In genomic region chr1:190334053-190334452, GRCm38 (mm10) we compare ENCODE assay signal across 17 mouse cellular contexts.
DNase-seq lines count a peak whose midpoint lies in the region; ATAC-seq lines count a peak whose summit lies in the region.
"Had no signal": no experiment of that assay in that cellular context is flagged by ENCODE, and none has a peak within 500 bp of the region (broad histone marks: within the 10 kb centered on the region; RNA-seq: fewer than 3 reads in every experiment).

No protein-coding gene starts in this region.

- H3K4me2 ChIP-seq in hindbrain, embryonic 11.5 days (replicated peaks; ENCODE audit: low read depth, low read length), result no peak overlapping the region
- H3K4me2 ChIP-seq in forebrain, embryonic 16.5 days (ENCODE audit: low read length), result no peak overlapping the region
- H3K4me2 ChIP-seq: limb, embryonic 12.5 days; lung, embryonic 15.5 days had no signal

- H3K4me3 ChIP-seq in hindbrain, embryonic 11.5 days (ENCODE audit: low read depth, low read length), result no peak overlapping the region
- no peak overlapping the region for H3K4me3 ChIP-seq in hindbrain, embryonic 10.5 days
- no peak overlapping the region for H3K4me3 ChIP-seq in forebrain, embryonic 16.5 days (replicated peaks; ENCODE audit: low read length)
- H3K4me3 ChIP-seq: heart, adult 2 months; limb, embryonic 12.5 days; lung, embryonic 15.5 days had no signal

- H3K4me1 ChIP-seq in hindbrain, embryonic 11.5 days (replicated peaks; ENCODE audit: control insufficient read depth, insufficient read depth, low read length), result no peaks in the 10 kb centered on the region
- H3K4me1 ChIP-seq in hindbrain, embryonic 10.5 days (replicated peaks), result peaks cover 6% of the 10 kb centered on the region
- peaks cover 15% of the 10 kb centered on the region for H3K4me1 ChIP-seq in forebrain, embryonic 16.5 days (replicated peaks; ENCODE audit: control insufficient read depth, insufficient read depth, low read length)
- H3K4me1 ChIP-seq: limb, embryonic 12.5 days; lung, embryonic 15.5 days had no signal

- DNase-seq in hindbrain, embryonic 11.5 days (ENCODE audit: low spot score), result peak; percentile 30
- no peak for DNase-seq in hindbrain, embryonic 10.5 days (ENCODE audit: low spot score)
- DNase-seq in layer of hippocampus, adult 9-11 months, result peak; percentile 41
- peak; percentile 90 for DNase-seq in retina, embryonic 14.5 days (ENCODE audit: low spot score)
- no peak for DNase-seq in gastrocnemius, postnatal 10 days
- no peak for DNase-seq in liver
- DNase-seq in left cerebral cortex, adult 11 months (ENCODE audit: low spot score), result no peak
- DNase-seq: adrenal gland, adult 2 months; cerebellum, adult 11 months; heart, adult 2 months; heart, postnatal 36 days; spleen, adult 18-20 months had no signal

- no peak; the same call in 1 of the 2 replicates for ATAC-seq in hindbrain, embryonic 11.5 days (ENCODE audit: low FRiP score)
- peak; percentile 81 for ATAC-seq in forebrain, embryonic 16.5 days
- ATAC-seq: CD4-positive, CD25-positive, alpha-beta regulatory T cell, adult 4 months had no signal

- 53% methylated on average over 8 of the region's 8 CpGs for WGBS in hindbrain, embryonic 11.5 days
- WGBS in hindbrain, embryonic 10.5 days, result 71% methylated on average over 8 of the region's 8 CpGs
- 9% methylated on average over 8 of the region's 8 CpGs for WGBS in forebrain, embryonic 16.5 days

- H3K27me3 ChIP-seq in hindbrain, embryonic 11.5 days (ENCODE audit: control insufficient read depth, insufficient read depth, low read length), result no peaks in the 10 kb centered on the region
- H3K27me3 ChIP-seq in hindbrain, embryonic 10.5 days (ENCODE audit: insufficient read depth, poor library complexity, severe bottlenecking), result peaks cover 19% of the 10 kb centered on the region
- H3K27me3 ChIP-seq in forebrain, embryonic 16.5 days (replicated peaks; ENCODE audit: control insufficient read depth, insufficient read depth, low read length), result peaks cover 33% of the 10 kb centered on the region
- H3K27me3 ChIP-seq: lung, embryonic 15.5 days had no signal

- H3K27ac ChIP-seq in hindbrain, embryonic 11.5 days (ENCODE audit: low read depth, low read length), result no peak overlapping the region
- no peak overlapping the region for H3K27ac ChIP-seq in hindbrain, embryonic 10.5 days
- H3K27ac ChIP-seq in forebrain, embryonic 16.5 days (ENCODE audit: low read length), result no peak overlapping the region
- H3K27ac ChIP-seq: heart, adult 2 months; kidney, postnatal 0 days; limb, embryonic 12.5 days; lung, embryonic 15.5 days had no signal

- no peak overlapping the region for H3K9ac ChIP-seq in hindbrain, embryonic 11.5 days (ENCODE audit: low read depth, low read length)
- no peak overlapping the region for H3K9ac ChIP-seq in forebrain, embryonic 16.5 days (replicated peaks; ENCODE audit: low read depth, low read length)
- H3K9ac ChIP-seq: limb, embryonic 12.5 days; lung, embryonic 15.5 days had no signal

- H3K36me3 ChIP-seq in hindbrain, embryonic 11.5 days (ENCODE audit: control insufficient read depth, insufficient read depth, low read length), result no peaks in the 10 kb centered on the region
- no peaks in the 10 kb centered on the region for H3K36me3 ChIP-seq in hindbrain, embryonic 10.5 days
- H3K36me3 ChIP-seq in forebrain, embryonic 16.5 days (ENCODE audit: control insufficient read depth, insufficient read depth), result no peaks in the 10 kb centered on the region
- H3K36me3 ChIP-seq: limb, embryonic 12.5 days; lung, embryonic 15.5 days had no signal

- H3K9me3 ChIP-seq in hindbrain, embryonic 11.5 days (ENCODE audit: control insufficient read depth, low read length), result no peaks in the 10 kb centered on the region
- H3K9me3 ChIP-seq in hindbrain, embryonic 10.5 days, result no peaks in the 10 kb centered on the region
- no peaks in the 10 kb centered on the region for H3K9me3 ChIP-seq in forebrain, embryonic 16.5 days (ENCODE audit: control insufficient read depth, low read length)
- H3K9me3 ChIP-seq: limb, embryonic 12.5 days; lung, embryonic 15.5 days had no signal

Comparison
In these comparisons a context has a peak if more than half of its experiments do, and no peak if none do; other contexts are left out.
1. DNase-seq: peak in hindbrain, embryonic 11.5 days (single experiment), layer of hippocampus, adult 9-11 months (single experiment) and retina, embryonic 14.5 days (single experiment); none in hindbrain, embryonic 10.5 days (single experiment), gastrocnemius, postnatal 10 days (single experiment), liver (single experiment) and left cerebral cortex, adult 11 months (single experiment).